Mouse (Mus musculus) frontal cortex, postnatal 25 days (tissue): ENCODE measurements around the gene Smyd3.
"Not testable (repeated sequence)": the region's sequence is repeated elsewhere in the genome, so short reads cannot be mapped to it uniquely, and the experiment has no call there.

Experiments
- DNase-seq, 2 experiments: peaks; one replicate each; pipeline ENCODE4 v3.0.0; 2022; ENCODE audit warnings: low spot score in 2 of 2

Smyd3 gene

DNA sequence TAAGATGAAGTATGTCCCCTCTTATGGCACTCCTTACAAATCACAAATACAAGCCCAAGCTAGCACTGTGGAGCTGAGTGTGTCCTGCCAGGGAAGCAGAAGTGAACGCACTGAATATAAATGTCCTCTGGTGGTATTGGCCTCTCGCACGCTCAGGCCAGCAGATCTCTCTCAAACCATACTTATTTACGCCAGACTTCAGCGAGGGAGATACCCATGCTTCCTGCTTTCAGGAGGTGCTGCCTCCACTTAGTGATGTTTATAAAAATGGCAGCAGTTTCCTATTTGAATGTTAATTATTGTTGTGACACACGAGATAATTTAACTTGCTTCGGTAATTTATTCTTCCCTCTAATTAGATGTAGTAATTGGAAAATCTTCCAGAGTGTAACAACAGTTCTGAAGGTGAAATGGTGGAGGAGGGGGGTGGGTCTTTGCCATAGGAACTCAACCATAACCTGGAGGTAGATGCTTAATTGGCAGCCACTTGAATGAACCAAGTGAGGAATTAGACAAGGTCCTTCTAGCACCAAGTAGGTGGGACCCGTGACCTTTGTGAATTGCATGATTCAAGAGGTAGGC, 224.0 kb downstream of the Smyd3 start:
- DNase-seq = no peak

DNA sequence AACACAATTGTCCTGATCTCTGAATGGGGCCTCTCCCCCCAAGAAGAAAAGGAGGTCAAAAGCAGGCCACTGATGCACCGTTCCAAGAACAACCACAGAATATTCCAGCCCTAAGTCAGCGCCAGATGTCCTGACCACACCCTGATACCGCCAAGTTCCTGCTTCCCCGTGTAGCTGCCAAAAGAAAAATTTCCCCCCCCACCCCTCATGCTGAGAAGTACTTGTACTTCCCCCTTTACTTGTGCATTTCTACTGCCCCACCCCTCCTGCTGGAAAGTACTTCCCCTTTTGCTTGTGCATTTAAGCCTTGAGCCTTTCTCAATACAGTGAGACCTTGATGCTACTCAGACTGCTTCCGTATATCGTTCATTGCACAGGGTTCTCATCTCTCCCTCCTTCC, 227.7 kb downstream of the Smyd3 start:
- DNase-seq = not testable (repeated sequence)

DNA sequence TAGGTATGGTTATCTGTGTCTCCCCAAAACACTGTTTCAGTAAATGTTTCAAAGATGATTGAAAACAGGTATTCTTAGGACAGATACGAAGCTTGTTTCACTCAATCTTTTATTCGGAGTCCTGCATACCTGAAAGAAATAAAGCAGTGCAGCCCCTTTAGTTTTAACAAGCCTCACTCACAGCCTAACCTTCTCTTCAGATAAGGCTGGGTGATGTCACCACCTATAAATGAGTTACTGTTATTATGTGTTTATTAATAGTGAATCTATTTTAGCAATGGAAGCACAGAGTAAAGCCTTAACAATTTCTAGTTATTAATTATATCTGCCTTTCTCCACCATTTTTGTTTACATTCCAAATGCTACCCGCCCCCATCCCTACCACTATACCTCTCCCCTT, 228.1 kb downstream of the Smyd3 start:
- DNase-seq = no peak

DNA sequence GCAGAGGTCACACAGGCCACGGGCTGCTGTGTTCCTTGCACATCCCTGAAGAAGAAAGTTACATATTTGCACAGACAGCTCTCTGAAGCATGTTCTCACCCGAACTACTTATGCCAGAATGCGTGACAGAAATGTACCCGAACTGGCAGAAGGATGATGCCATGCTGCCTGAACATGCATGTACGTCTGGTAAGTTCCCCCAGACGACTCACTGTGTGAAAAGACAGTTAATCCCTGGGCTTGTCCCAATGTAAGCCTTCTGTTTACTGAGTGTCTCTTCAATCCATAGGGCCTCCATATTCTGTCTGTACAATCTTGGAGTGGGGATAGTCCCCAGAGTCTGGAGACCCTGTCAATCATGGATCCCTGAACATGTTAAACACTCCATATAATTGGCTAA, 231.1 kb downstream of the Smyd3 start:
- no peak for DNase-seq

DNA sequence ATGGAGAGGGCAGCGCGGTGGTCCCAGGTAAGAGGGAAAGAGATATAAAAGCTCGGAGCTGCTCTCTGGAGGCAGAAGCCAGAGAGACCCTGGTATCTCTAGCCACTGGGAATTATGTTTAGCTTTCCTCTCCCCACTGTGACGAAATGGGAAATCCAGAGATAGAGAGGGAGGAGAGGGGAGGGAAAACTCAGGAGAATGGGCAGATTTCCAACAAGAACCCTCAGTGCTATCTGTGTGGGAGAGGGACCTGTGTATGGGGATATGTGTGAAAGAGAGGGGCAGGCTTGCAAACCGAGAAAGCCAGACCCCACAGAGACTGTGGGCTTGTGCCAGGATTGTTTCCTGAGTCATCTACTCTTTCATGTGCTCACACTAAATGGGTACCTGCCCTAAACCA, 235.0 kb downstream of the Smyd3 start:
- no peak for DNase-seq

DNA sequence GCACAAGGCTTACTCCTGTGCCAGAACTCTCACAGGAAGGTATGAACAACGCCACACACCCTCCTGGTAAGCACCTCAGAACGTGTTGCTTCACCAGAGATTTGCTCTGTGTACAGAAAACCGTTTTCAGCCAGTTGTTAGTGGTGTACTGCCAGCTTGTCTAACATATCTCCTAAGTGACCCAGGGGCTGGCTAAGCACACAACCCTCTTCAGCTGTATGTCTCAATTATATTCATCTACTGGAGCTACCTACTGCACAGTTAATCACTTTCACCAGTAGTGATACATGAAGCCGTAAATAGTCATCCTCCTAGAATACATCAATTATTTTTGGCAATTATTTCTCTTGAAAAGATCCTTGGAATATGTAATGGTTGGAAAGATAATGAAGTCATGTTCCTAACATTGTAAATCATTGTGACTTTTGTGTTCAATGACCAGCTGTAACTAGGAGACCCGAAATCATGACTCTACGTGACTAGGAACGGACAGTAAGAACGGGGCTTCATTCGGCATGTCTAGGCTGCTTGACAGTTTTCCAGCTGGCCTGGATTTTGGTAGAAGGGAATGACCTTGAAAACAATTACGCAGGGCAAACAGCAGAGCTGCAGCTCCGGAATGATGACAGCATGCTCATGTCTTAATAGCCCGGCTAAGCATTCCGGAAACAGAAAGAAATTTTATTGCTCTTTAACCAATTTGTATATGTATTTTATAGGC, 236.3 kb downstream of the Smyd3 start:
- no peak for DNase-seq

DNA sequence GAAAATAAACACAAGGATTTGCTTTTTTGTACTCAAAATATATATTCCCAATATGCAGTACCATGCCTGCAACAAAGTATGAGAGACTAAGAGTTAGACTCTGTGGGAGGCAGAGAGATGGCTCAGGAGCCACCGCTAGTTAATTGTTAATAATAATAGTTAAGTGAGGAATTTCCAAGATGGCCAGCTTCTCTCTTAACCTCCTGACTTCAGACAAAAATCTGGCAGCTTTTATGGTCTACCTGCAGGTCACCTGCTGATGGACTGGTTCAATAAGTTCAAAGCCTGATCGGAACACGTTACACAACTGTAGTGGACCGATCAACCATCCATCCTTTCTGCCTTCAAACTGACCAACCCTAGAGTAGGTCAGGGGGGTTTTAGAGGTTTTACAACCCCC, 238.7 kb downstream of the Smyd3 start:
- DNase-seq = no peak

DNA sequence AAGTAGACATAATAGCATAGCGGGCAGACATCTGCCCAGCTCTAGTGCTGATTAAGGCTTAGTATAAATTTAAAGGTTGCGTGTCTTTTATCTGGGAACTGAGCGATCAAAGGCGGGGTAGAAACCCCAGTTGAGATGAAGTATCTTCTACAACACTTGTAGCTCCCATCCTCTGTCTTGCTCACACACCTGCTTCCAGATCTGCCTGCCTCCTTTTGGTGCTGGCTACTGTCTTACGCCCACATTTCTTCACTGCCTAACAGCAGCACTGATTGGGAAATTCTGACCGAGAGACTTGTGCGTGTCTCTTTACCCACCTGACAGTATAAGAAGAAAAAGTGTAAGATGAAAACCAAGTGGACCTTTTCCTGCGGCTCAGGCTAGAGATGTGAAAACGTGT, 240.5 kb downstream of the Smyd3 start:
- DNase-seq = no peak

DNA sequence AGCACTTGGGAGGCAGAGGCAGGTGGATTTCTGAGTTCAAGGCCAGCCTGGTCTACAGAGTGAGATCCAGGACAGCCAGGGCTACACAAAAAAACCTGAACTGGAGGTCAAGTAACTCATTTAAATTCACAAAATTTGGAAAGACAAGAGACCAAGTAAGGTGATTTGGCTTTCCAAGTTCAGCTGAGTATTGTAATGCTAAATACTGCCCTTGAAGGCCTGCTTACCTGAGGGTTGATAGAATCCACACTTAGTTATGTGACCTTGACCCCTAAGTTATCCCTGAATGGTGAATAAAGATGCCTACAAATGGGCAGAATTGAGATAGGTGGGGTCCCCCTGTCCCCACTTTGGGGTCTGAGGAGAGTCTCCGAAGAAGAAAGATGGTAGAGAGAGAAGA, 241.0 kb downstream of the Smyd3 start:
- no peak for DNase-seq

DNA sequence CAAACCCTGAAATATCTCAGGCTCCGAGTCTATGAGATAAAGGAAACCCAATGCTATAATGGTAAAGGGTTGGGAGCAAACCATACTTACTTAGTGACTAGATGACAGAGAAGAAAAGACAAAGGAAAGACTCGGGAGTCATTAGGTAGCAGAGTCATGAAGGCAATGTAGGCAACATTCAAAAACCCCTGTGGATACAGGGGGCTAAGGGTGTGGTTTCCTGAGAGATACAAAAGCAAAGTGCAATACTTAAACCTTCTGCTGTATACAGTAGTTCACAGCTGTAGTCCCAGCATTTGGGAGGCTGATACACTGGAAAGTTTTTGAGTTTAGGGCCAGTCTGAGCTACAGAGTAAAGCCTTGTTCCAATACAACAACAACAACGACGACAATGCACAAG, 244.9 kb downstream of the Smyd3 start:
- no peak for DNase-seq

DNA sequence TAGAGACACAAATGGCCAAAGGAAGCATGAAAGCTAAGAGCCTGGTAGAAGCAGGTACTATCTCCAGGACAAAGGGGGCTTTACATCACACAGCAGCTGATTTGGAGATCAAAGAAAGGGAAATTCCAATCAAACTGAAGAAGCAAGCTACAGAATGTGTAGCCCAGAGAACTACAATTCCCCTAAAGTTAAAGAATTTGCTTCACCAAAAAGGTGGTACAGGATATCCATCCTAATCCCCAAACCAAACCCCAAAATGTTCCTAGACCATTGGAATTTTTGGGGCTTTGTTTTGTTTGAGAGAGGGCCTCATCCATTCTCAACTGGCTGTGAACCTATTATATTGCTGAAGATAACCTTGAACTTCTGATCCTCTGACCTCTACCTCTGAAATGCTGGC, 245.5 kb downstream of the Smyd3 start:
- DNase-seq = no peak

DNA sequence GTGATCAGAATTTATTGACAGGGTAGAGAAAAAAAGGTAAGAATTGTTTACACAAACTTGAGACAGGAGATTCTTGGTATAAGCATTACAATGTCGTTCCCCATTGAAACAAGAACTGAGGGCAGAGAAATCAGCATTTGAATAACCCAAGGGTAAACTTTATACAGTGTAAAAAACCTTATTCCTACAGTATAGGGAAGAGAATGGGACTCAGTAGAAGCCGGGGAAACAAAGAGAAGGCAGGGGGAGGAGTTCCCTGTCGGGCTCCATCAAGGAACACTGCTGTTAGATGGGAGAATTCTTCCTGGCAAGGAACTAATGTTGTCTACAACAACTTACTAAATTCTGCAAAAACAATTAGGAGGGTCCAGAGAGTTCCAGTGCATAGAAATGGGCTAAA, 250.9 kb downstream of the Smyd3 start:
- no peak for DNase-seq

DNA sequence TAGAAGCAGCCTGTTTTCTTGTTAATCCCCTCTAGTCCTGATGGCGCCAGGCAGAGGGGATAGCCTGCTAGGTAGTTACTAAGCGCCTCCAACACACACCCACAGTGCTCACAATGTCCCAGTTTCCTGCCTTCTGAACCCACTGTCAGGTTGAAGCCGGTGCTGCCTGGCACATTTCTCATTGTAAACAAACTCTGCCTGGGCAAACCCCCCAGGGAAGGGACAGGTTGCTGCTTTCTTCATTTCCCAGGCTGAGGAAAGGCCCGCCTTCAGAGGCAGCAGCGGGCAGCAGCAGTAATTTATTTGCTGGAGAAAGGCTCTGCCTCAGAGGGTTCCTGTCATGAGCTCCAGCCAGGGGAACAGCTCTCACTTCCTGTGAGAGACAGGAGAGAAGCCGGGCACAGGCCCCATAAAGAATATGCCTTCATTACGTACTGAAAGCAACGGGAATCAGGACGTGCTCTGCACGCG, 256.3 kb downstream of the Smyd3 start:
- no peak for DNase-seq

DNA sequence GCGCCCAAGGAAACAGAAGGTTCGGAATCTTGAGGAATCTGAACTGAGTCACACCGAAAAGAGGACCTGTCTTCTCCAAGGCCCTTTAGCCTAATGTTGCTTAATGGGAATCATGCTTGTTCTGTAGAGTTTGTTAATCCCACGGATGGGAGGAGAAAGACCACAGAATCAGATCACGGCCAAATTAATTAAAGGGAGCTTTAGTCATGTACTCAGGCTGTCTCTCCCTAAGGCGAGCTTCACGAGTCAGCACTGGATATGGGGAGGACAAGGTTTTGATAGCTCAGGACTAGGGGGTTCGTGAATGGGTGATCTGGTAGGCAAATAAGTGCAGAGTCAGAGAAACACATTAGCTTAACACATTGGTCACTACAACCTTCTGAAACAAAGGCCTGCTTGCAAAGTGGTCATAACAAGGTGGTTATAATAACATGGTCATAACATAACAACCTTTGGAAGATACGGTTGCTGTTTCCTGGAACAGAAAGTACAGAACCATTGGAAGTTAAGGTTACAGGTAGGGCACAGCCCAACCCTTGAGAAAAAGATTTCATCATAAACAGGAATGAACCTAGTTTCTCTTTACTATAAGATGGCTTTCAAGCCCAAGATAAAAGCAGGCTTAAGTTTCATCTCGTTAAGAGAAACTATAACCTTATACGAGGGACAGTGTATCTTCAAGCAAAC, 261.9 kb downstream of the Smyd3 start:
- no peak for DNase-seq

DNA sequence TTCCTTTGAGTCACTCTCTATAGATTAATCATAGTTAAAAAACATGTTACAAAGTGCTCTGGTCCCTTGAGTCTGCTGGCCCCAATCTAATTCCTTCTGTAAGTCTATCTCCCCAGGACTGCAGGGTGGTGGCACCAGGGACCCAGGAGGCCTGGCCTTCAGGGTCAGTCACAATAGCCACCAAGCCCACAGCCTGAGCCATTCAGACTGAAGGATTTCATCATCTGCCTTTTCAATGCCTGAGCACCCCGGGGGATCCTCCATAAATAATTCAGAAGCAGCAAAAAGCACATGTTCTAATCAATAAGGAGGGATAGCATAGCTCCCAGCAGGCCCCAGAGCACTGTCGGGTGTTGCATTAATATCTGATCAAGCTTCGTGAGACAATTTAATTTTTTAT, 263.3 kb downstream of the Smyd3 start:
- DNase-seq = no peak

DNA sequence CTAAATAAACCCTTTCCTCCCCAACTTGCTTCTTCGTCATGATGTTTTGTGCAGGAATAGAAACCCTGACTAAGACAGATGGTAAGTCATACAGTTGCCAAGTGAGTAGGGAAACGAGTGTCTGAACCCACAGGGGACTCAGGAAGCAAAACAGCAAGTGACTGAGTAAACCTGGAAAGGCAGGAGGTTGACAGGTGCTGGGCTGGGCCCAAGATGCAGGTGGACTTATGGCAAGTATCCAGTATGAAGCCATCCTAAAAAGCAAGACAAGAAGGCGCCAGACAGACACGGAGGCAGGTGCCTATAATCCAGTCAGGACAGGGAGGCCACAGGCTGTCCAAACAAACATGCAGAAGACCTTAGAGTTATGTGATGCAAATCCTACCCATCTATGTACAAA, 265.2 kb downstream of the Smyd3 start:
- DNase-seq = no peak

DNA sequence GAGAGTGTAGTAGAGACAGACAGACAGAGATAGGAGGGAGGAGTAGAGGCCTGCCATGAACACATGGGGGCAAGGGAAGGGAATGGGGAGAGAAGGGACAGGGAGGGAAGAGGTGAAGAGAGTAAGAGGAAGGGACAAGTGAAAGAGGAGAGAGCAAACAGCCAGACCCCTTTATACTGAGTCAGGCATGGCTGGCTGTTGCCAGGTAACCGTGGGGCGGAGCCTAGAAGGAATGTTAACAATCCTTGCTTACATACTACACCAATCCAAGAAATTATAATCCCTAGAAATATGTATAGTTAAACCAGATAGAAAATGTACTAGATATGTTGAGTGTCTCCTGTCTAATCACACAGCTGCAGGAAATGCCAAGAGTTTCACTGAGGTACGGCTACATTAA, 267.5 kb downstream of the Smyd3 start:
- no peak for DNase-seq

DNA sequence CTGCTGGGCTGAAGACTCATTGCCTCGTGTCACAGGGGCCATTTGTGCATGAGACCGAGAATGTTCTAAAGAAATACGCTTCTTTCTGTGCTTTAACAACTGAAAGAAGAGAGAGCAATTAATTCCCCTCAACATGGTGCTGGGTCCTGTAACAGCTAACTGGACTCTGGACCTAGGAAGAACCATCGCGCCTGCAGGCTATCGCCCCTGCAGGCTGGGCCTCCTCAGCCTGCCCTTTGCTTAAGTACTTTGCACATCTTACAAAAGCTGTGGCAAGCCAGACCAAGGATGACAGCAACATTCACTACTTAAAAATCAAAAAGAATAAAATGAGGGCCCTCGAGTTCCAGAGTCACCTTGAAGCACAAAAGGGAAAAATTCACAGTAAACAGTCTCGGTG, 274.3 kb downstream of the Smyd3 start:
- no peak for DNase-seq

DNA sequence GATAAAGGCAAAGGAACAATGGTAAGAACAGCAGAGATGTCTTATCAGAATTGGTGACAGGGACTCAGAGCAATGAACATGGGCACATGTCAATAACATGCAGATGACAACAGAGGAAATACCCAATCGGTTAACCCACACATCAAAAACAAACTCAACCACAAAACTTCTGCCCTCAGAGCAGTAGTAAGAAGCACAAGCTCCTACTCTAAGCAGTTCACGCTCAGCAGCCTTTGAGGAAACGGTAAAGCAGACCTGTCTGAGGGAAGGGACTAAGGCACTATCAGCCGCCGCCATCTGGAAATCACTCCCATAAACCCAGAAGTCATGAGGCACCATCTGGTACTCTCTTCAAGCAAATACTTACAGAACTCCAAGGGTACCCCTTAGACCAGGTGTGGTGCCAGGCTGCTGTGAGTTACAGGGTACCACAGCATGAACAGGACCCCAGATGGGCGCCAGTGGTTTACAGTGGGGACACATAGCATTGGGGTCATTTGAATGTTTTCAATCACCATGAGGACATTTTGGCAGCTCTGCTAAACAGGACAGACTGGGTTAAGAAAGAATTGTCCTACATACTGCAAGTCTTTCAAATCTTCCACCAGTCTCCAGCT, 277.1 kb downstream of the Smyd3 start:
- DNase-seq = no peak

DNA sequence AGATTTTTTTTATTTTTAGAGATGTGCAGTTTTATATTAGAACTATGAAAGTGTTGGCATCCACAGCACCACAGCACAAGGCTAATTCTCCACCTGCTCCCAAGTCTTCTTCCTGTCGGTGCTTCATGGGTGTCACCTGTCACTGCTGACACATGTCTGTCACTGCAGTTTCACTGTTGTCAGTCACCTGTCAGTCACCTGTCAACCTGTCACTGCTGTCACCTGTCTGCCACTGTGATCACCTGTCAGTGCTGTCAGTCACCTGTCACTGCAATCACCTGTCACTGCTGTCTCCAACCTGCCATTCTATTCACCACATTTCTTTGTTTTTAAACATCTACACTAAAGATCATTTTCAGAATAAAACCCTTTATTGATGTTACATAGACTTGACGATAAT, 279.2 kb downstream of the Smyd3 start:
- no peak for DNase-seq

DNA sequence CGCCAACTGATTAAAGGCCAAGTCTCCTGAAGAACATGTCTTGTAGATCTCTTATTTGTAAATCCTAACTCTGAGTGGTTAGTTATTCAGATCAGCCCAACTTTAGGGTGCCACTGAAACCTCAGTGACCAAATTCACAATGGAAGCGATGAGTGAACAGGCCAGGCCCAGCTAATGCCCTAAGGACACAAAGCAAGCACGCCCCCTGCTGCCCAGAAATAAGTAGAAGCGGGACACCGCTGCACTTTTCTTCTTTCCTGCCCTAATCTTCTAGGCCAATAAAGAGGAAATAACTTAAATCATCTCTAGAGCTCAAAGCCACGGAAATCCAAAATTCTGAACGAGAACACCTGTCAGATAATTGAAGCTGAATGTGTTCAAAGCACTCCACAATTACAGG, 279.9 kb downstream of the Smyd3 start:
- DNase-seq = no peak

DNA sequence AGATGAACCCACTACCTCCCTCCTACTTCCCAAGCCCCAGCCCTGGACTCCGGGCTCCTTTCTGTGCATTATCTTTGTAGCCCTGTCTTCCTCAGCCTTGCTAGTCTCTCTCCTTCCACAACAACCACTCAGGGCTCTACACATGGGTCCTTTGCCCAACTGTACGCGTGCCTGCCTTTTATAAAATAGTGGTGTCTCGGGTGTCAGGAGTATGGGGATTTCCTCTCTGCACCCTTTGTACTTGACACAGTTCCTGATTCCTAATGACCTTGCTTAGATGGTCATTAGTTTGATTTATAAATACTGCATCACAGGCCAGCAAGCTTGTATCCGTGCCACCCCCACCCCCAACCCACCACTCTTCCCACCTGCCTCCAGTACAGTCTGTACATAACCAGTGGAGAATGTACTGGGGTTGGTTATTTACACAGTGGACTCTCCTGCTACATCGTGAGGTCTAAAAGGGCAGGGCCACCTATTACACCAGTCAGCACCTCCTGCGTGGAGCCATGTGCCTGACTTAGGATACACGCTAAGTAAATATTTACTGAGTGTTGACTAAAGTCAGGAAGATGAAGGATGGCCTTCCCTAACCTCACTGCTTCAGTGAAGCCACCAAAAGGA, 281.5 kb downstream of the Smyd3 start:
- DNase-seq = no peak
